Mouse (Mus musculus): ENCODE results near the gene Tspan5. TPM values are rescaled to one million over a fixed set of nuclear protein-coding genes. Genes with fewer than 3 reads are reported as not detected.

Gene Tspan5
- total RNA-seq, 2 experiments from 2014 or later, result 0.61 to 0.84 TPM

- no peak for ATAC-seq (replicated peaks; ENCODE audit: low FRiP score, poor library complexity, severe bottlenecking)
Observed at GRCm38 (mm10) chr3:138742566-138742930, 553 bp downstream of the Tspan5 start.

- ATAC-seq (replicated peaks; ENCODE audit: low FRiP score, poor library complexity, severe bottlenecking), result no peak
Observed at GRCm38 (mm10) chr3:138743061-138743671, 1.2 kb downstream of the Tspan5 start.

GRCm38 (mm10) chr3:138744030-138744774 lies 2.2 kb downstream of the Tspan5 start:
- no peak for ATAC-seq (replicated peaks; ENCODE audit: low FRiP score, poor library complexity, severe bottlenecking)

GRCm38 (mm10) chr3:138745091-138745490 lies 3.1 kb downstream of the Tspan5 start:
- no peak for ATAC-seq (replicated peaks; ENCODE audit: low FRiP score, poor library complexity, severe bottlenecking)

- ATAC-seq (replicated peaks; ENCODE audit: low FRiP score, poor library complexity, severe bottlenecking), result no peak
Observed at GRCm38 (mm10) chr3:138745596-138745995, 3.6 kb downstream of the Tspan5 start.

- no peak for ATAC-seq (replicated peaks; ENCODE audit: low FRiP score, poor library complexity, severe bottlenecking)
Observed at GRCm38 (mm10) chr3:138746556-138746955, 4.6 kb downstream of the Tspan5 start.

- ATAC-seq (replicated peaks; ENCODE audit: low FRiP score, poor library complexity, severe bottlenecking), result no peak
Observed at GRCm38 (mm10) chr3:138747035-138747434, 5.0 kb downstream of the Tspan5 start.

- no peak for ATAC-seq (replicated peaks; ENCODE audit: low FRiP score, poor library complexity, severe bottlenecking)
Observed at GRCm38 (mm10) chr3:138747985-138748384, 6.0 kb downstream of the Tspan5 start.

GRCm38 (mm10) chr3:138749645-138750044 lies 7.7 kb downstream of the Tspan5 start:
- no peak for ATAC-seq (replicated peaks; ENCODE audit: low FRiP score, poor library complexity, severe bottlenecking)

GRCm38 (mm10) chr3:138751328-138751727 lies 9.3 kb downstream of the Tspan5 start:
- no peak for ATAC-seq (replicated peaks; ENCODE audit: low FRiP score, poor library complexity, severe bottlenecking)

GRCm38 (mm10) chr3:138752056-138752455 lies 10.1 kb downstream of the Tspan5 start:
- ATAC-seq (replicated peaks; ENCODE audit: low FRiP score, poor library complexity, severe bottlenecking), result no peak

GRCm38 (mm10) chr3:138752769-138753168 lies 10.8 kb downstream of the Tspan5 start:
- no peak for ATAC-seq (replicated peaks; ENCODE audit: low FRiP score, poor library complexity, severe bottlenecking)

- no peak for ATAC-seq (replicated peaks; ENCODE audit: low FRiP score, poor library complexity, severe bottlenecking)
Observed at GRCm38 (mm10) chr3:138753182-138753885, 11.3 kb downstream of the Tspan5 start.

GRCm38 (mm10) chr3:138754328-138754727 lies 12.3 kb downstream of the Tspan5 start:
- ATAC-seq (replicated peaks; ENCODE audit: low FRiP score, poor library complexity, severe bottlenecking), result no peak

- no peak for ATAC-seq (replicated peaks; ENCODE audit: low FRiP score, poor library complexity, severe bottlenecking)
Observed at GRCm38 (mm10) chr3:138757283-138757682, 15.3 kb downstream of the Tspan5 start.

- no peak for ATAC-seq (replicated peaks; ENCODE audit: low FRiP score, poor library complexity, severe bottlenecking)
Observed at GRCm38 (mm10) chr3:138759968-138760684, 18.1 kb downstream of the Tspan5 start.

- 0 out of 2 replicates have a peak, but pooled peaks have one; percentile 25 for ATAC-seq (replicated peaks; ENCODE audit: low FRiP score, poor library complexity, severe bottlenecking)
Observed at GRCm38 (mm10) chr3:138760685-138761119, 18.7 kb downstream of the Tspan5 start.

- no peak for ATAC-seq (replicated peaks; ENCODE audit: low FRiP score, poor library complexity, severe bottlenecking)
Observed at GRCm38 (mm10) chr3:138761531-138761930, 19.5 kb downstream of the Tspan5 start.

GRCm38 (mm10) chr3:138763941-138764340 lies 21.9 kb downstream of the Tspan5 start:
- ATAC-seq (replicated peaks; ENCODE audit: low FRiP score, poor library complexity, severe bottlenecking), result no peak

- no peak for ATAC-seq (replicated peaks; ENCODE audit: low FRiP score, poor library complexity, severe bottlenecking)
Observed at GRCm38 (mm10) chr3:138764782-138765181, 22.8 kb downstream of the Tspan5 start.
